Mouse (Mus musculus) midbrain, embryonic 14.5 days (tissue): Measurements from ENCODE around the gene Sgsh. TPM values are rescaled to one million over a fixed set of nuclear protein-coding genes. Genes with fewer than 3 reads are reported as not detected.

Experiments used
- ATAC-seq: fragments of 200-750 bp; cut with Nextera tagmentation; 2 replicates; pipeline ENCODE4 v1.8.0; 2017; ENCODE audit warnings: moderate number of reproducible peaks, moderate library complexity; ENCODE audit not compliant: low FRiP score, low TSS enrichment
- DNase-seq: peaks from one replicate; pipeline ENCODE4 v3.0.0-alpha.2; 2015
- H3K27ac ChIP-seq: fragments of 300-500 bp; sonication (generic); replicated peaks from 2 replicates; pipeline ENCODE4 v1.5.1; 2014; ENCODE audit warnings: mild to moderate bottlenecking, low read depth, low read length, moderate library complexity
- H3K27me3 ChIP-seq: fragments of 300-500 bp; sonication (generic); 2 replicates; pipeline ENCODE4 v1.6.1; 2014; ENCODE audit warnings: low read length, control low read depth, mixed read lengths; ENCODE audit not compliant: control insufficient read depth, insufficient read depth
- H3K36me3 ChIP-seq: fragments of 300-500 bp; sonication (generic); 2 replicates; pipeline ENCODE4 v1.6.1; 2014; ENCODE audit warnings: low read length, control low read depth; ENCODE audit not compliant: control insufficient read depth, insufficient read depth
- H3K4me1 ChIP-seq: fragments of 300-500 bp; sonication (generic); 2 replicates; pipeline ENCODE4 v1.6.1; 2014; ENCODE audit warnings: mild to moderate bottlenecking, antibody characterized with exemption, low read length, control low read depth; ENCODE audit not compliant: control insufficient read depth, insufficient read depth
- H3K4me2 ChIP-seq: fragments of 300-500 bp; sonication (generic); 2 replicates; pipeline ENCODE4 v1.6.1; 2014; ENCODE audit warnings: mild to moderate bottlenecking, low read length, moderate library complexity
- H3K4me3 ChIP-seq: fragments of 300-500 bp; sonication (generic); replicated peaks from 2 replicates; pipeline ENCODE4 v1.5.1; 2014; ENCODE audit warnings: low read depth, low read length
- H3K9ac ChIP-seq: fragments of 300-500 bp; sonication (generic); replicated peaks from 2 replicates; pipeline ENCODE4 v1.6.1; 2014; ENCODE audit warnings: mild to moderate bottlenecking, low read length, moderate library complexity
- H3K9me3 ChIP-seq: fragments of 300-500 bp; sonication (generic); 2 replicates; pipeline ENCODE4 v1.6.1; 2016; ENCODE audit warnings: low read length, control low read depth, mixed read lengths; ENCODE audit not compliant: control insufficient read depth
- WGBS: fragments of 180-500 bp; shearing (Covaris S2); extraction: QIAGEN DNeasy Blood & Tissue Kit; methylation state at CpG from one replicate; pipeline ENCODE4 v1.1.7; 2014; 5-methylcytosine and 5-hydroxymethylcytosine counted together
- polyA plus RNA-seq: library from polyadenylated mRNA; unstranded; fragments of >200 nt; fragmentation: Nextera tagmentation; extraction: Ambion mirVana; gene quantifications from 2 replicates; pipeline ENCODE4 v1.2.1, GENCODE M21; 2014

Sgsh gene
- polyA plus RNA-seq, 1 experiment from 2014 or later, result 5.3 TPM

DNA sequence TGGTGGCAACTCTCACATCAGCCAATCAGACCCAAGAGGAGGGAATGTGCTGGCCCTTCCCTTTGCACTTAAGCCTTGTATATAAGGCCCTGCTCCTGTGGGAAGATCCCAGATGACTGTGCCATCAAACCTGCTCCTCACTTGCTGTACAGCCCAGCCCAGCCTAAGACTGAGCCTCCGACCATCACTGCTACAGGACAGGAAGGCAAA, 47.8 kb downstream of the Sgsh start, which contains the start of gene Card14:
TSS of gene Card14 (plus strand) at position 111 of the 210 bp plus-strand sequence.
- WGBS, result 61% methylated on average over 1 of the region's 1 CpGs
- Histone ChIP-seq H3K4me2 (no peak within 1 kb of the TSS), H3K9me3 (no peaks in the 10 kb centered on the region), H3K27me3 (no peaks in the 10 kb centered on the region), H3K27ac (no peak within 1 kb of the TSS), H3K36me3 (no peaks in the 10 kb centered on the region), H3K9ac (no peak within 1 kb of the TSS), H3K4me1 (no peaks in the 10 kb centered on the region), H3K4me3 (no peak within 1 kb of the TSS)
- ATAC-seq, result no peak
- no peak for DNase-seq

DNA sequence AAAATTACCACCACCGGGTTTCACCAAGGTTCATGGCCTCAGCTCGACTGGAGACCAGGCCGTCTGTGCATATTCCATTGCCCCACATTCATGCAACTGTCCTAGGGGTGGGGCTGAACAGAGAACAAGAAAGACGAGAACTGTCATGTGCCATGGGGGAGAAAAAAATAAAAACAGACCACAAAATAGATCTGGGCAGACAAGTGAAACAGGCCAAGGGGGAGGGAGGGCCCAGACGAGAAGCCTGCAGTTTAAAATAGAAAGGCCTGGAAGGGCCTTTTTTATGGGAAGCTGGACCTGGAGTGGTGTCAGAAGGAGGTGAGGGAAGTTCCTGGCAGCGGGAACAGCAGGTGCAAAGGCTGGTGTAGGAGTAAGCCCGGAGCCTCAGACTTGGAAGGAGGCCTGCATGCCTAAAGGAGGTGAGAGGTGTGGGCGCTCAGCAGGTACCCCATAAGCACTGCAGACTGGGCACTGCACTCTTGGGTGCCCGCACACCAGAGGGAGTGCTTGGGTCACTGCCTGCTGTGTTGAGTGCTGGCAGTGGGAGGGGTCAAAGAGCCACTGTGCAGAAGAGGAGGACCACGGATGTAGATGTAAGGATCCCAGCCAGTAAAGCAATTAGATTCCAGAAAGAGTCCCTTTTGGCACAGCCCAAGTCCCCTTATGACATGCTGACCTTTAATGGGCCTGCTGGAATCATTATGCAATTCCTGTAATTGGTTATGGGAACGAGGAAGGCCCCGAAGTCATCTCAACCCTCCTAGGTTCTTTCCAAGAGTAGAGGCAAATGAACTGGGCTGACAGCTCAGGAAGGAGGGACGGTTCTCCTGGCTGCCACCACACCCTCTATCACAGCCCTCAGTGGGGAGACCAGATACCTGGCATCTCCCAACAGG, 48.3 kb downstream of the Sgsh start:
- no peak for ATAC-seq
- Histone ChIP-seq H3K36me3 (no peaks in the 10 kb centered on the region), H3K27ac (no peak overlapping the region), H3K9ac (no peak overlapping the region), H3K4me3 (no peak overlapping the region), H3K9me3 (no peaks in the 10 kb centered on the region), H3K27me3 (no peaks in the 10 kb centered on the region), H3K4me2 (no peak overlapping the region), H3K4me1 (no peaks in the 10 kb centered on the region)
- no peak for DNase-seq
- 67% methylated on average over 13 of the region's 13 CpGs for WGBS

DNA sequence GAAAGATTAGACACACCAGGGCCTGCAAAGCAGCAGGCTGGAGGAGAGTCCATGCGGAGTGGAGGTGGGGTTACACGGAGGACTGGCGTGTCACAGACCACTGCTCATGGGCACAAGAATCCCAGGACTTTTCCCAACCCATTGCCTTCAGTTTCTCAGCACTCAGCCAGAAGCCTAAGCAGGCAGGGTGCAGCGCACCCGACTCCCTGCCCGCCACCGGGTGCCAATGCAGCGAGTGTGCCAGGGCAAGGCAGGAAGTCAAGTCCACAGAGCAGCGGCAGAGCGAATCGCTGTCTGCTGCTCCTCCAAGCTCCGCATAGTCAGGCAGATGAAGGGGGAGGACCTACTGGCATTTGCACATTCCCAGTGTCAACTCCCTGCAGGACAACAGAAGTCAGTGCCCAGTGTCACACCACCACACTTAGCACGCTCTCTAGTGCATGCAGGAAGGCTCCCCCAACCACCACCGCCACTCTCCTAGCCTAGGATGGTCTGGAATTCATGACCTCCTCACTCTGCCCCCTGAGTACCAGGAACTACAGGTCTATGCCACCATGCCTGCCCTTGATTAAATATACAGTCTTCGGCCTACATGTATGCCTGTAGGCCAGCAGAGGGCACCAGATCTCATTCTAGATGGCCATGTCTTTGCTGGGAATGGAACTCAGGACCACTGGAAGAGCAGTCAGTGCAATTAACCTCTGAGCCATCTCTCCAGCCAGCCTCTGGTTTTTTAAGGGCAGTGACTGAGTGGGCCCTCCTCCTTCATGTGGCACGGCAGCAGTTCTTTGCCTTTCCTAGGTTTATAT, 50.2 kb downstream of the Sgsh start:
- no peak overlapping the region for H3K4me2 ChIP-seq
- 45% methylated on average over 16 of the region's 16 CpGs for WGBS
- peaks cover 6% of the 10 kb centered on the region; the same call in 1 of the 2 replicates for H3K4me1 ChIP-seq
- DNase-seq (peak; percentile 81), ATAC-seq (no peak)
- no peaks in the 10 kb centered on the region for H3K9me3 ChIP-seq
- no peaks in the 10 kb centered on the region for H3K27me3 ChIP-seq
- no peaks in the 10 kb centered on the region for H3K36me3 ChIP-seq
- H3K4me3 ChIP-seq, result no peak overlapping the region
- no peak overlapping the region for H3K9ac ChIP-seq
- H3K27ac ChIP-seq, result no peak overlapping the region

DNA sequence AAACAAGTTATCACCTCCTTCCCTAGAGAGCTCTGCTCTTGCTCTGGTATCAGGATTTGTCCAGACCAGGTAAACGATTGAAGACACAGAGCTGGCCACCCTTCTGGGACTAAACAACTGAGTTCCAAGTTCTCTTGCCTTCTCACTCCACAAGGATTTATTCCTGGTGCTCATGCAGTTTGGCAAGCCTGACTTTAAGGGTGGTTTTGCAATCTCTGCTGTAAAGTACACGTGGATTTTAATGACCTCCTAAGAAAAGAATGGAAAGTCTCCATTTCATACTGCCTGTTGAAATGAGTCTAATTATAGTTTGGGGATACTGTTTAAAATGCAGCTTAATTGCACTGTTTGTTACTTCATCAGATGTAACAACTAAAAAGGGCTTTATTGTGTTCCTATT, 54.4 kb downstream of the Sgsh start:
- ATAC-seq (no peak), DNase-seq (no peak)
- no peaks in the 10 kb centered on the region for H3K27me3 ChIP-seq
- H3K4me2 ChIP-seq, result peak overlapping the region; percentile 94
- H3K4me1 ChIP-seq, result peaks cover 15% of the 10 kb centered on the region
- H3K4me3 ChIP-seq, result peak overlapping the region; percentile 95; the same call in 1 of the 2 replicates
- H3K9me3 ChIP-seq, result no peaks in the 10 kb centered on the region
- peaks cover 17% of the 10 kb centered on the region for H3K36me3 ChIP-seq
- no peak overlapping the region for H3K9ac ChIP-seq
- H3K27ac ChIP-seq, result peak overlapping the region; percentile 99; the same call in 1 of the 2 replicates
- 34% methylated on average over 2 of the region's 2 CpGs for WGBS

DNA sequence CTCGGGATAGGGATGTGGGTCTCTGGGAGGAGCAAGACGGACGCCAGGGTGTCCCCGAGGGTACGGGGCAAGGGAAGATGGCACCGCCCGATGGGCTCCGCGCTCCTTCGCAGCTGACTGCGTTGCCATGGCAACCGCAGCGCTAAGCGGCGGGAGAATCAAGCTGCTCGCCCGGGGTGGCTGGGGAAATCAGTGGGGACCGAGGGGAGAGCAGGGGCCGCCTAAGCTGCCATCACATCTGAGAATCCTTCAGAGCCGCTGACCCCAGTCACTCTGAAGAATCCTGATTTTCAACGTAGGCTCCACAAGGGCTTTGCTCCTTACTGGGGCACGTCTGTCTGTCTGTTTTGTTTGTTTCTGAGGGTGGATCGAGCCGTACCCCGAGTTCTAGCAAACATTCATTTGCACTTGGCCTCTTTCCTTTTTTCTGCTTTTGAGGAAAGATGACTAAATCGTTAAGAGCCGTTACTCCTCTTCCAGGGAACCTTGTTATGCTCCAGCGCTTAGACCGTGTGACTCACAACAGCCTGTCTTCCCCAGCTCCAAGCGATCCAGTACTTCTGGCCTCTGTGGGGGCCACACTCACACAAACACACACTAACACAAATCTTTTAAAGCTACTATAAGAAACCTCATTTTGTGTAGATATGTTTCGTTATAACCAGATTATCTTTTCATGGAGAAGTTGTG, 54.9 kb downstream of the Sgsh start:
- no peak for DNase-seq
- ATAC-seq, result peak; percentile 83
- 2% methylated on average over 31 of the region's 31 CpGs for WGBS
- H3K4me2 ChIP-seq, result peak overlapping the region; percentile 94
- H3K27ac ChIP-seq, result peak overlapping the region; percentile 99
- H3K4me1 ChIP-seq, result peaks cover 15% of the 10 kb centered on the region
- H3K36me3 ChIP-seq, result peaks cover 23% of the 10 kb centered on the region
- peak overlapping the region; percentile 92 for H3K9ac ChIP-seq
- H3K4me3 ChIP-seq, result peak overlapping the region; percentile 95
- H3K9me3 ChIP-seq, result no peaks in the 10 kb centered on the region
- no peaks in the 10 kb centered on the region for H3K27me3 ChIP-seq

DNA sequence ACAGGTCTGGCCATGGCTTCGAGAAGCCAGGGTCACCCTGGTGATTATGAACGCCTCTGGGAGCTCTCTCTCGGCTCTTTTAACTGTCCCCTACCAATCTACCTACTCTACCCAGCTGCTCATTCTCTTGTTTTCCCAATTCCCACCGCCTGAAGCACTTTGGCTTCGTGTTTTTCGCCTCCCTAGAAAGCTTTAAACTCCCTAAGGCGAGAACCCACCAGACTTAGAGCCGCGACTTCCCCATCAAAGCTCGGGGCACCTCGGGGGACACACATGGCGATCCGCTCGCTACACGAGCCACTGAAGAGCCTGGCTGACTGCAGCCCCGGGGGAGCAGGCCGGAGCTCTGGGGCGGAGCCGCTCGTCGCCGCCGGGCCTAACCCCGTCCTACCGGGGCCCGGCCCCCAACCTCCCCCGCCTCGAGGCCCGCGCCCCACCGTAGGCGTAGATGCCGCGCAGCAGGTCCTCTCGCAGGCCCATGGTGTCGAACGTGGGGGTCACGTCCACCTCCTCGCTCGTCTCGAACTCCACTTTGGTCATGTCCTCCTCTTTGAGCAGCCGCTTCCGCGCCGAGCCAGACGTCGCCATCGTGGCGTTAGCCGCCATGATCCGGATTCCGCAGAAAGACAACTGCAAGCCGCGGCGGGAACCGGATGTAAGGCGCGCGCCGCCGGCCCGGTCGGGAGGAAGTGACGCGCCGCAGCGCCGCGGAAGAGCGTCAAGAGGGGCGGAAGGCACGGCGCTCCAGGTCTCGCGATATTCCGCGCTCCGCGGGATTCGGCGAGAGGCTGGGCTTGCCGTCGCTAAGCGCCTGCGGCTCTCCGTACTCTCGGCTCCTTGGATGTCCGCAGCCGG, 55.7 kb downstream of the Sgsh start, which contains the start of gene Eif4a3:
TSS of gene Eif4a3 (minus strand) at position 699 of the 855 bp plus-strand sequence.
- peaks cover 31% of the 10 kb centered on the region for H3K36me3 ChIP-seq
- peak within 1 kb of the TSS; percentile 92 for H3K9ac ChIP-seq
- ATAC-seq (peak; percentile 95), DNase-seq (peak; percentile 100)
- peak within 1 kb of the TSS; percentile 99 for H3K27ac ChIP-seq
- no peaks in the 10 kb centered on the region for H3K9me3 ChIP-seq
- H3K4me2 ChIP-seq, result peak within 1 kb of the TSS; percentile 94
- H3K4me1 ChIP-seq, result peaks cover 15% of the 10 kb centered on the region
- no peaks in the 10 kb centered on the region for H3K27me3 ChIP-seq
- H3K4me3 ChIP-seq, result peak within 1 kb of the TSS; percentile 95
- under 1% methylated on average over 89 of the region's 89 CpGs for WGBS

DNA sequence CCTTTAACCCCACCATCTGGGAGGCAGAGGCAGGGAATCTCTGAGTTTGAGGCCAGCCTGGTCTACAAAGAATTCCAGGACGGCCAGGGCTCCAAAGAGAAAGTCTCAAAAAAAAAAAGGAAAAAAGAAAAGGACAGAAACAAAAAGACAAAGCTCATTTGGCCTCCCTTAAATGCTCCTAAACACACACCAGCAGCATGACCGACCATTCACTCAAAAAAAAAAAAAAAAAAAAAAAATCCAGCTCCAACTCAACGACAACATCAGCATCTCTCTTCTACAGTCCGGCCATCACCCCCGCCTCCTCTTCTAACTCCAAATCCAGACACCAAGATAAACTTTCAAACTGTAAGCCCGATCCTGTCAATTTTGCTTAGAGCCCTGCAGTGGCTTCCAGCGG, 56.4 kb downstream of the Sgsh start:
- Histone ChIP-seq H3K4me2 (peak overlapping the region; percentile 94), H3K27me3 (no peaks in the 10 kb centered on the region), H3K36me3 (peaks cover 38% of the 10 kb centered on the region), H3K9me3 (no peaks in the 10 kb centered on the region), H3K4me1 (peaks cover 15% of the 10 kb centered on the region), H3K9ac (peak overlapping the region; percentile 92), H3K27ac (no peak overlapping the region), H3K4me3 (peak overlapping the region; percentile 95)
- no peak for ATAC-seq
- WGBS, result 19% methylated on average over 7 of the region's 7 CpGs
- no peak for DNase-seq

DNA sequence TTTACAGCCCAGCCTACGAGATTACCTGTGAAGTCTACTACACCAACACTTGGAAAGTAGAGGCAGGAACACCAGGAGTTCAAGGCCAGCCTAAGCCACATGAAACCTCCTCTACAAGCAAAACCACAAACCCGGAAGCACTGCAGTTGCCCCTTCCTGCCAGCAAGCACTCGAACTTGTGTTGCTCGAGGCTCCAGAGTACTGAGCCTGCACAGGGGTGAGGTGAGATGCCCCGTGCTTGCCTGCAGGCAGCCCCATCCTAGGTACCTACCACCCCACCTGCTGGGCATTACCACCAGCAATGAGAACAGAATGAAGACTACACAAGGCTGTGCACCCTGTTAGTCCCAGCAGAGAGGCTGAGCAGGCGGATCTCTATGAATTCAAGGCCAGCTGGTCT, 57.3 kb downstream of the Sgsh start:
- Histone ChIP-seq H3K36me3 (peaks cover 47% of the 10 kb centered on the region), H3K27me3 (no peaks in the 10 kb centered on the region), H3K9me3 (no peaks in the 10 kb centered on the region), H3K4me1 (peaks cover 15% of the 10 kb centered on the region), H3K4me3 (no peak overlapping the region), H3K4me2 (no peak overlapping the region; the same call in 1 of the 2 replicates), H3K27ac (no peak overlapping the region), H3K9ac (no peak overlapping the region)
- WGBS, result 91% methylated on average over 6 of the region's 6 CpGs
- DNase-seq (no peak), ATAC-seq (no peak)
